Mouse (Mus musculus) kidney, adult 2 months (tissue): ENCODE measurements around the gene Dalrd3. TPM values are rescaled to one million over a fixed set of nuclear protein-coding genes. Genes with fewer than 3 reads are reported as not detected.
A peak's percentile ranks its signal among the peaks of the same experiment; 100 is the strongest.

ENCODE experiments used
- DNase-seq: peaks from one replicate; pipeline ENCODE4 v3.0.0; 2021
- H3K27ac ChIP-seq: fragments of 200-500 bp; 2 replicates; pipeline ENCODE4 v1.5.1; 2012; ENCODE audit warnings: low read depth, low read length, control low read depth, inconsistent platforms; ENCODE audit not compliant: insufficient read depth
- H3K27me3 ChIP-seq: fragments of 200-500 bp; replicated peaks from 2 replicates; pipeline ENCODE4 v1.6.1; 2012; ENCODE audit warnings: mild to moderate bottlenecking, moderate library complexity, low read length, inconsistent platforms; ENCODE audit not compliant: control insufficient read depth, insufficient read depth
- H3K36me3 ChIP-seq: fragments of 200-500 bp; 2 replicates; pipeline ENCODE4 v1.6.1; 2012; ENCODE audit warnings: mild to moderate bottlenecking, moderate library complexity, low read length, inconsistent platforms; ENCODE audit not compliant: control insufficient read depth, insufficient read depth
- H3K4me1 ChIP-seq: fragments of 200-500 bp; 2 replicates; pipeline ENCODE4 v1.6.1; 2011; ENCODE audit warnings: low read length; ENCODE audit not compliant: control insufficient read depth, insufficient read depth
- H3K4me3 ChIP-seq: fragments of 200-500 bp; 2 replicates; pipeline ENCODE4 v1.5.1; 2011; ENCODE audit warnings: mild to moderate bottlenecking, low read depth, low read length, control low read depth; ENCODE audit not compliant: insufficient read depth
- CTCF ChIP-seq: fragments of 200-500 bp; conservative IDR thresholded peaks from 2 replicates; pipeline ENCODE4 v1.5.1; 2011; ENCODE audit warnings: low read depth, mild to moderate bottlenecking, control low read depth, low read length, moderate library complexity, mixed read lengths; ENCODE audit not compliant: insufficient read depth, insufficient read length
- POLR2A ChIP-seq: fragments of 200-500 bp; IDR thresholded peaks from one replicate; pipeline ENCODE4 v1.6.1; 2011; ENCODE audit warnings: low read depth, low read length, control low read depth
- WGBS: fragments of 180-500 bp; shearing (Covaris S2); methylation state at CpG from one replicate; pipeline ENCODE4 v1.1.7; 2018; 5-methylcytosine and 5-hydroxymethylcytosine counted together
- polyA plus RNA-seq: library from polyadenylated mRNA; depleted of rRNA; stranded (reverse); fragments of >200 nt; gene quantifications from 2 replicates; pipeline ENCODE4 v1.2.3, GENCODE M21; 2012

Dalrd3 gene
- polyA plus RNA-seq, 1 experiment: 220 TPM

GRCm38 (mm10) chr9:108573774-108574690 is 4.3 kb downstream of the Dalrd3 start:
- peak; percentile 65 for DNase-seq
- TF ChIP-seq POLR2A: no peak
- TF ChIP-seq CTCF: peak; percentile 62
- no peaks in the 10 kb centered on the region for H3K36me3 ChIP-seq
- peaks cover 6% of the 10 kb centered on the region; the same call in 1 of the 2 replicates for H3K4me1 ChIP-seq
- no peak overlapping the region for H3K27ac ChIP-seq
- H3K27me3 ChIP-seq: no peaks in the 10 kb centered on the region
- WGBS: 63% methylated on average over 26 of the region's 26 CpGs
- no peak overlapping the region for H3K4me3 ChIP-seq

- no peaks in the 10 kb centered on the region for H3K36me3 ChIP-seq
- 91% methylated on average over 12 of the region's 12 CpGs for WGBS
- DNase-seq: no peak
- no peak overlapping the region for H3K27ac ChIP-seq
- peaks cover 4% of the 10 kb centered on the region; the same call in 1 of the 2 replicates for H3K4me1 ChIP-seq
- H3K27me3 ChIP-seq: no peaks in the 10 kb centered on the region
- H3K4me3 ChIP-seq: no peak overlapping the region
- no peak for TF ChIP-seq CTCF
These were observed 5.2 kb downstream of the Dalrd3 start for GRCm38 (mm10) chr9:108574921-108575320.

GRCm38 (mm10) chr9:108575321-108576297 is 5.9 kb downstream of the Dalrd3 start:
- no peak for TF ChIP-seq CTCF
- TF ChIP-seq POLR2A: no peak
- no peak overlapping the region for H3K27ac ChIP-seq
- no peak overlapping the region for H3K4me3 ChIP-seq
- no peak for DNase-seq
- WGBS: 80% methylated on average over 37 of the region's 37 CpGs
- H3K36me3 ChIP-seq: no peaks in the 10 kb centered on the region
- H3K27me3 ChIP-seq: no peaks in the 10 kb centered on the region
- peaks cover 4% of the 10 kb centered on the region; the same call in 1 of the 2 replicates for H3K4me1 ChIP-seq

GRCm38 (mm10) chr9:108577025-108577424 is 7.3 kb downstream of the Dalrd3 start:
- H3K27ac ChIP-seq: no peak overlapping the region
- no peaks in the 10 kb centered on the region for H3K27me3 ChIP-seq
- no peak for DNase-seq
- H3K4me3 ChIP-seq: no peak overlapping the region
- WGBS: 58% methylated on average over 6 of the region's 6 CpGs
- peaks cover 4% of the 10 kb centered on the region; the same call in 1 of the 2 replicates for H3K4me1 ChIP-seq
- no peak for TF ChIP-seq POLR2A
- no peak for TF ChIP-seq CTCF
- no peaks in the 10 kb centered on the region for H3K36me3 ChIP-seq

GRCm38 (mm10) chr9:108577934-108578544 is 8.4 kb downstream of the Dalrd3 start:
- no peak for TF ChIP-seq CTCF
- no peak for TF ChIP-seq POLR2A
- H3K4me3 ChIP-seq: peak overlapping the region; percentile 83
- under 1% methylated on average over 24 of the region's 24 CpGs for WGBS
- peaks cover 4% of the 10 kb centered on the region; the same call in 1 of the 2 replicates for H3K4me1 ChIP-seq
- peak overlapping the region; percentile 66 for H3K27ac ChIP-seq
- H3K36me3 ChIP-seq: no peaks in the 10 kb centered on the region
- DNase-seq: peak; percentile 49
- no peaks in the 10 kb centered on the region for H3K27me3 ChIP-seq

- H3K4me1 ChIP-seq: peaks cover 4% of the 10 kb centered on the region; the same call in 1 of the 2 replicates
- peak within 1 kb of the TSS; percentile 83 for H3K4me3 ChIP-seq
- H3K36me3 ChIP-seq: no peaks in the 10 kb centered on the region
- TF ChIP-seq CTCF: no peak
- TF ChIP-seq POLR2A: peak; percentile 78
- no peaks in the 10 kb centered on the region for H3K27me3 ChIP-seq
- 3% methylated on average over 51 of the region's 51 CpGs for WGBS
- H3K27ac ChIP-seq: peak within 1 kb of the TSS; percentile 66
- DNase-seq: peak; percentile 97
These were observed 9.1 kb downstream of the Dalrd3 start, which contains the start of gene Wdr6 for GRCm38 (mm10) chr9:108578545-108579343. Wdr6 (minus strand) TSS chr9:108578739.
